Mouse (Mus musculus) G1E (cell line): ENCODE results near the gene Dhx58. TPM values are rescaled to one million over a fixed set of nuclear protein-coding genes. Genes with fewer than 3 reads are reported as not detected.
A peak's percentile ranks its signal among the peaks of the same experiment; 100 is the strongest.

Experiments used
- ATAC-seq: 2 replicates; pipeline ENCODE4 v1.8.0; 2016; ENCODE audit warnings: mild to moderate bottlenecking; ENCODE audit not compliant: insufficient number of reproducible peaks, poor library complexity, low FRiP score, severe bottlenecking; ENCODE audit errors: extremely low read depth
- DNase-seq: peaks from one replicate; pipeline ENCODE4 v3.0.0; 2012; ENCODE audit warnings: low spot score
- H3K27me3 ChIP-seq: 2 replicates; pipeline ENCODE4 v1.6.1; 2012; ENCODE audit warnings: mild to moderate bottlenecking, low read length, inconsistent platforms; ENCODE audit not compliant: insufficient read depth
- H3K36me3 ChIP-seq: replicated peaks from 2 replicates; pipeline ENCODE3; 2012; ENCODE audit warnings: mild to moderate bottlenecking, inconsistent platforms
- H3K4me1 ChIP-seq: 2 replicates; pipeline ENCODE4 v1.6.1; 2012; ENCODE audit warnings: low read depth, low read length, inconsistent platforms, mixed read lengths; ENCODE audit not compliant: insufficient read depth
- H3K4me3 ChIP-seq: 2 replicates; pipeline ENCODE4 v1.5.1; 2012; ENCODE audit warnings: low read depth, mild to moderate bottlenecking, inconsistent platforms, low read length, moderate library complexity, mixed read lengths
- H3K9me3 ChIP-seq: replicated peaks from 2 replicates; pipeline ENCODE4 v1.6.1; 2012; ENCODE audit warnings: inconsistent platforms
- CTCF ChIP-seq: IDR thresholded peaks from 2 replicates; pipeline ENCODE4 v1.5.1; 2012; ENCODE audit warnings: low read depth, low read length, inconsistent platforms, mixed read lengths
- GATA1 ChIP-seq: IDR thresholded peaks from 2 replicates; pipeline ENCODE4 v1.6.1; 2012; ENCODE audit warnings: borderline replicate concordance, low read length, inconsistent platforms, mixed read lengths
- GATA2 ChIP-seq: IDR thresholded peaks from 2 replicates; pipeline ENCODE4 v1.6.1; 2012; ENCODE audit warnings: low read depth, low read length, inconsistent platforms, borderline replicate concordance
- POLR2AphosphoS5 ChIP-seq: IDR thresholded peaks from 2 replicates; pipeline ENCODE4 v1.6.1; 2012; ENCODE audit warnings: low read depth, low read length, inconsistent platforms; ENCODE audit not compliant: insufficient replicate concordance
- TAL1 ChIP-seq: conservative IDR thresholded peaks from 2 replicates; pipeline ENCODE4 v1.6.1; 2012; ENCODE audit warnings: low read depth, low read length, inconsistent platforms, mixed read lengths
- polyA plus RNA-seq: library from polyadenylated mRNA; stranded (reverse); fragments of >175 nt; gene quantifications from 2 replicates; pipeline ENCODE4 v1.2.3, GENCODE M21; 2012
- total RNA-seq, 2 experiments: library from RNA; stranded (forward) in 1 of 2; stranded (reverse) in 1 of 2; fragments of 200-1000 nt in 1 of 2; fragments of >200 nt in 1 of 2; fragmentation: Nextera tagmentation in 1 of 2; gene quantifications; 2 replicates each; pipeline ENCODE4 v1.2.3; 2014 to 2017

Gene Dhx58
- total and polyA plus RNA-seq, 3 experiments, result 2.0 to 4.2 (median 2.6) TPM

DNA sequence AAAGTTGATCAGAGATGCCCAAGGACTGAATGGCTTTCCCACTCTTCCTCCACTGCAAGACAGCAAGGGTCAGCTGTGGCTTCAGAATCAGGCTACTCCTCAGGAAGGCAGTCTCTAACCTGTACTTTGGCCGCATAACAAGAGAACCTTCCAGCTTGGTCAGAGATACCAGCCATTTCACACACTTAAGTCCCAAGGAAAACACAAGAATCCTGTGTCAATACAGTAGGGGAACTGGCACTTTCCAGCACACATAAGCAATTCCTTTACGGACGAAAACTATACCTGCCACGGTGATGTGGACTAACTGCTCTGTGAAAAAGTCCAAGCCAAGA, 32.6 kb upstream of the Dhx58 start:
- Histone ChIP-seq H3K27me3 (no peaks in the 10 kb centered on the region), H3K4me1 (peaks cover 61% of the 10 kb centered on the region), H3K9me3 (no peaks in the 10 kb centered on the region), H3K4me3 (peak overlapping the region; percentile 97), H3K36me3 (peaks cover 45% of the 10 kb centered on the region)
- DNase-seq (no peak), ATAC-seq (no peak)
- TF ChIP-seq CTCF (no peak), GATA1 (no peak), POLR2AphosphoS5 (no peak), GATA2 (no peak), TAL1 (no peak)

- H3K27me3 ChIP-seq, result no peaks in the 10 kb centered on the region
- DNase-seq, result peak; percentile 58
- H3K36me3 ChIP-seq, result peaks cover 49% of the 10 kb centered on the region
- peak overlapping the region; percentile 97 for H3K4me3 ChIP-seq
- no peaks in the 10 kb centered on the region for H3K9me3 ChIP-seq
- ATAC-seq, result no peak
- TF ChIP-seq GATA1, result no peak
- TF ChIP-seq GATA2, result no peak
- no peak for TF ChIP-seq CTCF
- no peak for TF ChIP-seq POLR2AphosphoS5
- no peak for TF ChIP-seq TAL1
- peaks cover 67% of the 10 kb centered on the region for H3K4me1 ChIP-seq
Observed at GRCm38 (mm10) chr11:100735954-100736745, 32.1 kb upstream of the Dhx58 start.

DNA sequence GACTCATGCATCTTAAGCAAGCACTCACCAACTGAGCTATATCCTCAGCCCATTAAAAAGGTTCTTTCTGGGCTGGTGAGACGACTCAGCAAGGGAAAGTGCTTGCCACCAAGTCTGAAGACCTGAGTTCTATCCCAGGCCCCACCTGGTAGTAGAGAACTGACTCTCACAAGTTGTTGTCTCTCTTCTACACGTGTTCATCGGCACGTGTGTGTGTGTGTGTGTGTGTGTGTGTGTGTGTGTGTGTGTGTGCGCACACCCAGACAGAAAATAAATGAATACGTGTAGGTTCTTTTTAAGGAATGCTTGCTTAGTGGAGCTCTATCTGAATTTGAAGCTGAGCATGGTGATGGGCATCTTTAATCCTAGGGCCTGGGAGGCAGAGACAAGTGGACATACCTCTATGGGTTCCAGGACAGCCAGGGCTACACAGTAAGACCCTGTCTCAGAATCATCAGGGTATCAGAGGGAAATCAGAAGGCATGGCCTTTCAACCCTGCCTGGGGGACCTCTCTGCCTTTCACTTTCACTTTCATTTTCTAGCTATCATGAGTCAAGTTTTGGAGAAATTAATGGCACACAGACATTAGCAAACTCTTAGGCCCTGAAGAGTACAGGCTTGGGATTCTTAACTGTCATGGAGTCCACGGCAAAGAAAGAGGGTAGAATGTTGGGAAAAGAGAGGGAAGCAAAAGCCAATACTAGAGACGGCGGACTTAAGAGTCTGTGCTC, 31.2 kb upstream of the Dhx58 start:
- peaks cover 75% of the 10 kb centered on the region for H3K4me1 ChIP-seq

GRCm38 (mm10) chr11:100730477-100731205, 26.6 kb upstream of the Dhx58 start:
- Histone ChIP-seq H3K4me3 (peak overlapping the region; percentile 52; the same call in 1 of the 2 replicates), H3K4me1 (peaks cover 87% of the 10 kb centered on the region), H3K9me3 (no peaks in the 10 kb centered on the region), H3K27me3 (no peaks in the 10 kb centered on the region), H3K36me3 (peaks cover 84% of the 10 kb centered on the region)
- TF ChIP-seq GATA2 (no peak), GATA1 (no peak), POLR2AphosphoS5 (no peak), CTCF (no peak), TAL1 (no peak)
- DNase-seq (no peak), ATAC-seq (no peak)

More for the DNA sequence above, 31.2 kb upstream of the Dhx58 start:
- TF ChIP-seq GATA2 (no peak), CTCF (no peak), POLR2AphosphoS5 (no peak), TAL1 (no peak), GATA1 (no peak)
- Histone ChIP-seq H3K9me3 (no peaks in the 10 kb centered on the region), H3K36me3 (peaks cover 57% of the 10 kb centered on the region), H3K4me3 (peak overlapping the region; percentile 97), H3K27me3 (no peaks in the 10 kb centered on the region)
- ATAC-seq, result no peak
- no peak for DNase-seq

GRCm38 (mm10) chr11:100729976-100730375, 25.9 kb upstream of the Dhx58 start:
- TF ChIP-seq GATA2, result no peak
- no peaks in the 10 kb centered on the region for H3K27me3 ChIP-seq
- peaks cover 83% of the 10 kb centered on the region for H3K36me3 ChIP-seq
- H3K9me3 ChIP-seq, result no peaks in the 10 kb centered on the region
- ATAC-seq, result no peak
- peak overlapping the region; percentile 60; the same call in 1 of the 2 replicates for H3K4me3 ChIP-seq
- DNase-seq, result peak; percentile 51
- peaks cover 87% of the 10 kb centered on the region for H3K4me1 ChIP-seq

- no peak for TF ChIP-seq GATA1
- no peak for TF ChIP-seq CTCF
- TF ChIP-seq POLR2AphosphoS5, result no peak
- TF ChIP-seq GATA2, result no peak
- no peak for TF ChIP-seq TAL1
- no peak overlapping the region for H3K4me3 ChIP-seq
- H3K9me3 ChIP-seq, result no peaks in the 10 kb centered on the region
- H3K27me3 ChIP-seq, result no peaks in the 10 kb centered on the region
- DNase-seq (no peak), ATAC-seq (no peak)
- H3K36me3 ChIP-seq, result peaks cover 82% of the 10 kb centered on the region
- H3K4me1 ChIP-seq, result peaks cover 88% of the 10 kb centered on the region
Observed at GRCm38 (mm10) chr11:100728601-100729000, 24.5 kb upstream of the Dhx58 start.
